Mouse (Mus musculus): ENCODE measurements around the gene Auh. TPM values are rescaled to one million over a fixed set of nuclear protein-coding genes. Genes with fewer than 3 reads are reported as not detected.

Gene Auh
- polyA plus RNA-seq, 1 experiment = 24.9 TPM

DNA sequence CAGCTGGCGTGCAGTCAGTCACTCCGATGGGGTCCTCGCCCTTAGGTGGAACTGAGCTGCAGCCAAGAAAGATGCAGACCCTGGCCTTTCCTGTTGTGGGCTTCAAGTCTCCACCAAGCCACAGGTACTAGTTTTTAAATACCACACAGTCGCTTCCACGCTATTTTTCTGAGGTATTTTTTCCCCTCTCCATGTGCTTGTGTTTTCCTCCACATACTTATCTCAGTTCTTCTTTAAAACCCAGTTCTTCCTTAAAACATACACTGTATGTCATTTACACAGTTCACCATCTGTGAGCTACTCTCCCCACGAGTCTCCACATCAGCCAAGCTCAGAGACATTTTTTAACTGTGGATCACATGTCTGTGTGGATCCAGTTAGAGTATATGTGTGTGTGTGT is 41.4 kb upstream of the Auh start:
- H3K4me3 ChIP-seq (replicated peaks; ENCODE audit: extremely low read depth, low read depth, low read length) = no peak overlapping the region
- WGBS = 85% methylated on average over 6 of the region's 6 CpGs
- no peak for DNase-seq
- 0 out of 2 replicates have a peak, but pooled peaks cover 2% of the 10 kb centered on the region for H3K4me1 ChIP-seq (ENCODE audit: control insufficient read depth, insufficient read depth, low read length)
- TF ChIP-seq CTCF (IDR thresholded peaks at IDR 0.05; ENCODE audit: insufficient read depth, low read length) (no peak), POLR2A (IDR thresholded peaks at IDR 0.05; ENCODE audit: borderline replicate concordance, extremely low read depth, low read depth, low read length) (no peak)

DNA sequence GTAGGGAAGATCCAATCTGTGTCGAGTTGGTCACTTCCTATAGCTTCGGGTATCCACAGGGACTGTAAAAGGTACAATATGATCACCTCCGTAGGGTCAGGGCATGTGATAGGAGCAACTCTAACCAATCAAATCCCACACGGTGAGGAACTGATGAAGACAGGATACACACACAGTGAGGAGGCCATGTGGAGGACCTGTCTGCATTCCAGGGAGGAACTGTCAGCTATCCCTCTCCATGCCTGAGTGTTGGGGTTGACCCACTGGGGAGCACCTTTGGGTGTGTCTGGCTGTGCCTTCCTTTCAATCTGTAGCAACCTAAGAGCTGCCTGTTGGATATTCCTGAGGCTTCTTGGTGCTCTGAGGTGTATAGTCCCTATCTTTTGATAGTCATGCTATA is 33.4 kb upstream of the Auh start:
- DNase-seq = no peak
- no peak overlapping the region for H3K4me3 ChIP-seq (replicated peaks; ENCODE audit: extremely low read depth, low read depth, low read length)
- no peaks in the 10 kb centered on the region for H3K4me1 ChIP-seq (ENCODE audit: control insufficient read depth, insufficient read depth, low read length)
- WGBS = 81% methylated on average over 4 of the region's 4 CpGs
- TF ChIP-seq POLR2A (IDR thresholded peaks at IDR 0.05; ENCODE audit: borderline replicate concordance, extremely low read depth, low read depth, low read length) (no peak), CTCF (IDR thresholded peaks at IDR 0.05; ENCODE audit: insufficient read depth, low read length) (no peak)

- TF ChIP-seq POLR2A (IDR thresholded peaks at IDR 0.05; ENCODE audit: borderline replicate concordance, extremely low read depth, low read depth, low read length) (no peak), CTCF (IDR thresholded peaks at IDR 0.05; ENCODE audit: insufficient read depth, low read length) (no peak)
- WGBS = 77% methylated on average over 6 of the region's 6 CpGs
- DNase-seq = no peak
- Histone ChIP-seq H3K4me3 (replicated peaks; ENCODE audit: extremely low read depth, low read depth, low read length) (no peak overlapping the region), H3K4me1 (ENCODE audit: control insufficient read depth, insufficient read depth, low read length) (no peaks in the 10 kb centered on the region)
Measured at GRCm38 (mm10) chr13:52962361-52962760, 32.9 kb upstream of the Auh start.

DNA sequence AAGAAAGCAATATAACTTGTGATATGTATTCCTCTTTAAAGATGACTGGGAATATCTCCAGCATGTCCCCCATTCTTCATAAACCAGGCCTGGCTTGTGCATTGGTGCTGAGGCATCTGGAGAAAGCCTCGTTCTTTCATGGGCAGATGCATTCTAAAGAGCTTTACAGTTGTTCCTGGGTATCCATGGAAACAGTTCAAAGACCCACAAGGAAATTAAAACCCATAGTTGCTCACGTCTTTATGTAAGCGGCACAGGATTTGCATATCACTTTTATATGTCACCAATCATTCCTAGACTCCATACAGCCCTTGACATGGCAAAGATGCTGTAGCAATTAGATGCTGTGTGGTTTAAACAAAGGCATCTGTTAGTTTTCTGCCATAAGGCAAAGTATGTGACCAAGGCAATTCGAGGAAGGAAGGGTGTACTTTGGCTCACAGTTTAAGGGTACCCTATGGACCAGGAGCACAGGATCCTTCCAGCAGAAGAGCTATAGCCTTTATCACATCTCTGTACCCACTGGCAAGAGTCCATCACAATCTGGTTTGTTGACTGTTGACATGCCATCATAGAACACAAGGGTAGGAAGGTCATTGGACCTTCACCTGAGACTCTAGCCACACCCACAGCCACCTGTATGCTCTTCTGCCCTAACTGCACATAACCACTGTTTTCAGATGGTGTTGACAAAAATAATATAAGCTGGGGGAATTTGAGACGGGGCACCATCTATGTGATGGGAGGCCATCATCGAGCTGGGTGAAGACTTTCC is 24.5 kb upstream of the Auh start:
- WGBS = 90% methylated on average over 6 of the region's 6 CpGs
- no peaks in the 10 kb centered on the region for H3K4me1 ChIP-seq (ENCODE audit: control insufficient read depth, insufficient read depth, low read length)
- no peak overlapping the region for H3K4me3 ChIP-seq (replicated peaks; ENCODE audit: extremely low read depth, low read depth, low read length)
- TF ChIP-seq CTCF (IDR thresholded peaks at IDR 0.05; ENCODE audit: insufficient read depth, low read length) (no peak), POLR2A (IDR thresholded peaks at IDR 0.05; ENCODE audit: borderline replicate concordance, extremely low read depth, low read depth, low read length) (no peak)
- DNase-seq = no peak

- H3K4me1 ChIP-seq (ENCODE audit: control insufficient read depth, insufficient read depth, low read length) = no peaks in the 10 kb centered on the region
- H3K4me3 ChIP-seq (replicated peaks; ENCODE audit: extremely low read depth, low read depth, low read length) = no peak overlapping the region
- DNase-seq = no peak
- 88% methylated on average over 3 of the region's 3 CpGs for WGBS
- TF ChIP-seq POLR2A (IDR thresholded peaks at IDR 0.05; ENCODE audit: borderline replicate concordance, extremely low read depth, low read depth, low read length) (no peak), CTCF (IDR thresholded peaks at IDR 0.05; ENCODE audit: insufficient read depth, low read length) (no peak)
Measured at GRCm38 (mm10) chr13:52949211-52949610, 19.7 kb upstream of the Auh start.

DNA sequence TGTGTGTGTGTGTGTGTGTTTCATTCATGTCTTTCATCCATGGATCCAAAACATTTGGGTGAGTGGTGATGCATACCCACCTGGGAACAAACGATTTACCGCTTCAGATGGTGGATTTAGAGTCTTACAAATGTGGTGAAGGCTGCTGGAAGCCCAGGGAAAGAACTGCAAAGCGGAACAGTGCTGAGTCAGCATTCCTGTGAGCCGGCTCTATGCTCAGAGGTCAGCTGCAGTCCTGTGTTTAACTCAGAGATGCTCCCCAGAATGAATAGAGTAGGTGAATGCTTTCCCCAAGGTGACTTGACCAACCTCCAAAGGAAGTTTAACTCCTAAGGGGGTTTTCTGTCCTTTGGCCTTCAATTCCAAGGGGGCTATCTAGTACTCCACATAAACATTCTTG is 18.1 kb upstream of the Auh start:
- WGBS = 91% methylated on average over 4 of the region's 4 CpGs

DNA sequence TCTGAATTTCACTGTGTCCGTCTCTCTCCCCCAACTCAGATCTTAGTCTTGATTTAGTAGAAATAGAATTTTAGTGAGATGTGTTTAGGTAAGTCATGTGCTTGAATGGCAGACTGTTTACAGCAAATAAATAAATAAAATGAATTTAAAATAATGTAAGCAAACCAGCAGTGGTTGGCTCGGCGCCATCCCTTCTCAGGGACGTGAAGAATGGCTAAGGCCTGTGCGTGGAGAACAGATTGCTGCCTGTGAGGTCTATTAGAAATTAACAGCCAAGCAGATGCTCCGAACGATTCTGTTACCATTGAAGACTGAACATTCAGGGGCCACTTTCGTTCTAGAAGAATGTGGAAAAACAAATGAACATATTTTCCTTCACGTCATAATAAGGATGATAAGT is 16.3 kb upstream of the Auh start:
- no peaks in the 10 kb centered on the region for H3K4me1 ChIP-seq (ENCODE audit: control insufficient read depth, insufficient read depth, low read length)
- no peak for TF ChIP-seq POLR2A (IDR thresholded peaks at IDR 0.05; ENCODE audit: borderline replicate concordance, extremely low read depth, low read depth, low read length)
- TF ChIP-seq CTCF (IDR thresholded peaks at IDR 0.05; ENCODE audit: insufficient read depth, low read length) = no peak
- 71% methylated on average over 9 of the region's 9 CpGs for WGBS
- H3K4me3 ChIP-seq (replicated peaks; ENCODE audit: extremely low read depth, low read depth, low read length) = no peak overlapping the region
- DNase-seq = no peak

More for the DNA sequence above, 18.1 kb upstream of the Auh start:
- TF ChIP-seq CTCF (IDR thresholded peaks at IDR 0.05; ENCODE audit: insufficient read depth, low read length) (no peak), POLR2A (IDR thresholded peaks at IDR 0.05; ENCODE audit: borderline replicate concordance, extremely low read depth, low read depth, low read length) (no peak)
- no peak overlapping the region for H3K4me3 ChIP-seq (replicated peaks; ENCODE audit: extremely low read depth, low read depth, low read length)
- no peaks in the 10 kb centered on the region for H3K4me1 ChIP-seq (ENCODE audit: control insufficient read depth, insufficient read depth, low read length)
- DNase-seq = no peak

DNA sequence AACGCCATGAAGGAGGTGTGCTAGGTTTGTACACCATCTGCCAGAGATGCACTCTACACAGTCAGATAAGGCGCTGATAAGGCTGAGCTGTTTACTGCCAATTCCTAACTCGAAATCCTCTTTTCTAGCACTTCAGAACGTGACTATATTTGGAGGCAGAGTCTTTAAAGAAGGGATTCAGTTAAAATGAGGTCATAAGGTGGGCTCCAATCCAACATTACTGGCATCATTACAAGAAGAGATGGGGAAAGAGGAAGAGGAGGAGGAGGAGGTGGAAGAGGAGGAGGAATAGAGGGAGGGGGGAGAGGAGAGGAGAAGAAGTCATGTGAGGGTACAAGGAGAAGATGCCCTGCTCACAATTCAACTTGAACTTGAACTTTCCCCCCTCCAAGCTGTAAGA is 14.6 kb upstream of the Auh start:
- H3K4me3 ChIP-seq (replicated peaks; ENCODE audit: extremely low read depth, low read depth, low read length) = no peak overlapping the region
- H3K4me1 ChIP-seq (ENCODE audit: control insufficient read depth, insufficient read depth, low read length) = no peaks in the 10 kb centered on the region
- WGBS = 31% methylated on average over 4 of the region's 4 CpGs
- DNase-seq = no peak
- TF ChIP-seq CTCF (IDR thresholded peaks at IDR 0.05; ENCODE audit: insufficient read depth, low read length) (no peak), POLR2A (IDR thresholded peaks at IDR 0.05; ENCODE audit: borderline replicate concordance, extremely low read depth, low read depth, low read length) (no peak)

DNA sequence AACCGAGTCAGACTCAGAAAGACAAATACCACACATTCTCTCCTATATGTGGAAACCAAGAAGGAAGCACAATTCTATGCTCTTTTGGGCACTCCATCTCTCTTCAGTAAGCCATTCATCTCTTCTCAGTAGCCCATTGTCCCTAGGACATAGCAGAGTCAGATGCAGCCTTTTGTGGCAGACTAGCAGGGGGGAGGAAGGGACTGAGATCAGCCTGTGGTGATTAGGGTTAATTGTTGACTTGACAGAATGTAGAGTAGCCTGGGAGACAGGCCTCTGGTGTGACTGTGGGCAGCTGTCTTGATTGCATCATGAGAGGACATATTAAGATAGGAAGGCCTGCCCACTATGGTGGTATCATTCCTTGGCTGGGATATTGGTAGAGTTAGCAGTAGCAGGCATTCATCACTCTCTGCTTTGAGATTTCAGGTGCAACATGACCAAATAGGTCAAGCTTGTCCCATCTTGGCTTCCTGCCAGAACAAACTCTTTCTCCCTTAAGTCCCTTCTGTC is 13.5 kb upstream of the Auh start:
- 81% methylated on average over 1 of the region's 1 CpGs for WGBS
- no peak overlapping the region for H3K4me3 ChIP-seq (replicated peaks; ENCODE audit: extremely low read depth, low read depth, low read length)
- DNase-seq = no peak
- TF ChIP-seq POLR2A (IDR thresholded peaks at IDR 0.05; ENCODE audit: borderline replicate concordance, extremely low read depth, low read depth, low read length) = no peak
- TF ChIP-seq CTCF (IDR thresholded peaks at IDR 0.05; ENCODE audit: insufficient read depth, low read length) = no peak
- no peaks in the 10 kb centered on the region for H3K4me1 ChIP-seq (ENCODE audit: control insufficient read depth, insufficient read depth, low read length)

- TF ChIP-seq POLR2A (IDR thresholded peaks at IDR 0.05; ENCODE audit: borderline replicate concordance, extremely low read depth, low read depth, low read length) = no peak
- no peak for TF ChIP-seq CTCF (IDR thresholded peaks at IDR 0.05; ENCODE audit: insufficient read depth, low read length)
- DNase-seq = no peak
- H3K4me3 ChIP-seq (replicated peaks; ENCODE audit: extremely low read depth, low read depth, low read length) = no peak overlapping the region
- H3K4me1 ChIP-seq (ENCODE audit: control insufficient read depth, insufficient read depth, low read length) = no peaks in the 10 kb centered on the region
- WGBS = 84% methylated on average over 7 of the region's 7 CpGs
Measured at GRCm38 (mm10) chr13:52940956-52941355, 11.5 kb upstream of the Auh start.

All from lung, adult 2 months (tissue).